Mouse (Mus musculus) MEL (cell line): Measurements from ENCODE around the gene Tc2n. TPM values are rescaled to one million over a fixed set of nuclear protein-coding genes. Genes with fewer than 3 reads are reported as not detected.

Source experiments
- DNase-seq: peaks from one replicate; pipeline ENCODE4 v3.0.0; 2011; ENCODE audit warnings: low read depth, low spot score
- H3K27ac ChIP-seq: 2 replicates; pipeline ENCODE4 v1.5.1; 2012; ENCODE audit warnings: low read depth, mild to moderate bottlenecking, control low read depth, low read length, moderate library complexity; ENCODE audit not compliant: control insufficient read depth
- H3K27me3 ChIP-seq, 2 experiments: fragments of 150-350 bp in 1 of 2; sonication (generic) in 1 of 2; 2 replicates each; pipeline ENCODE4 v1.6.1; 2012; ENCODE audit warnings: low read length in 2 of 2, mild to moderate bottlenecking in 2 of 2, improper control_type of control experiment in 1 of 2, moderate library complexity in 1 of 2; ENCODE audit not compliant: insufficient read depth in 2 of 2, control insufficient read depth in 1 of 2
- H3K36me3 ChIP-seq, 2 experiments: 2 replicates each; pipeline ENCODE4 v1.6.1; 2012 to 2014; ENCODE audit warnings: low read length in 2 of 2, improper control_type of control experiment in 1 of 2, inconsistent platforms in 1 of 2, mild to moderate bottlenecking in 1 of 2; ENCODE audit not compliant: insufficient read depth in 2 of 2, control insufficient read depth in 1 of 2
- H3K4me1 ChIP-seq, 2 experiments: fragments of 150-350 bp in 1 of 2; sonication (generic) in 1 of 2; 2 replicates each; pipeline ENCODE4 v1.6.1; 2012; ENCODE audit warnings: low read length in 2 of 2, improper control_type of control experiment in 1 of 2, mild to moderate bottlenecking in 1 of 2; ENCODE audit not compliant: insufficient read depth in 2 of 2, control insufficient read depth in 1 of 2
- H3K4me3 ChIP-seq, 2 experiments: fragments of 150-350 bp in 1 of 2; sonication (generic) in 1 of 2; 2 replicates each; pipeline ENCODE4 v1.5.1; 2012; ENCODE audit warnings: low read depth in 2 of 2, low read length in 2 of 2, mild to moderate bottlenecking in 2 of 2, moderate library complexity in 2 of 2, control low read depth in 1 of 2, improper control_type of control experiment in 1 of 2; ENCODE audit not compliant: control insufficient read depth in 1 of 2, insufficient read depth in 1 of 2
- H3K79me2 ChIP-seq: 2 replicates; pipeline ENCODE4 v1.6.1; 2012; ENCODE audit warnings: mild to moderate bottlenecking, low read length, moderate library complexity; ENCODE audit not compliant: control insufficient read depth, poor library complexity, insufficient read depth
- H3K9ac ChIP-seq: 2 replicates; pipeline ENCODE4 v1.6.1; 2012; ENCODE audit warnings: low read depth, mild to moderate bottlenecking, control low read depth, low read length, moderate library complexity; ENCODE audit not compliant: control insufficient read depth, poor library complexity, severe bottlenecking
- H3K9me3 ChIP-seq: fragments of 150-350 bp; sonication (generic); replicated peaks from 2 replicates; pipeline ENCODE4 v1.6.1; 2012; ENCODE audit warnings: mild to moderate bottlenecking, low read length, improper control_type of control experiment, moderate library complexity; ENCODE audit not compliant: insufficient read depth
- BHLHE40 ChIP-seq: IDR thresholded peaks from 2 replicates; pipeline ENCODE4 v1.6.1; 2012; ENCODE audit warnings: low read depth, mild to moderate bottlenecking, inconsistent platforms, low read length, improper control_type of control experiment, borderline replicate concordance
- CHD2 ChIP-seq: IDR thresholded peaks from 2 replicates; pipeline ENCODE4 v1.6.1; 2011; ENCODE audit warnings: low read length, improper control_type of control experiment
- CTCF ChIP-seq, 3 experiments: IDR thresholded peaks in 2 of 3; conservative IDR thresholded peaks in 1 of 3; 2 replicates each; pipeline ENCODE4 v1.5.1; 2011 to 2012; ENCODE audit warnings: low read length in 3 of 3, low read depth in 2 of 3, mild to moderate bottlenecking in 2 of 3, improper control_type of control experiment in 1 of 3, inconsistent platforms in 1 of 3, mixed read lengths in 1 of 3, moderate library complexity in 1 of 3; ENCODE audit not compliant: control insufficient read depth in 1 of 3, insufficient read depth in 1 of 3, poor library complexity in 1 of 3, severe bottlenecking in 1 of 3
- E2F4 ChIP-seq: IDR thresholded peaks from 2 replicates; pipeline ENCODE4 v1.6.1; 2011; ENCODE audit warnings: low read depth, low read length, improper control_type of control experiment, borderline replicate concordance
- GABPA ChIP-seq: IDR thresholded peaks from 2 replicates; pipeline ENCODE4 v1.6.1; 2012; ENCODE audit warnings: low read depth, mild to moderate bottlenecking, inconsistent platforms, low read length, improper control_type of control experiment, moderate library complexity
- HCFC1 ChIP-seq: IDR thresholded peaks from 2 replicates; pipeline ENCODE4 v1.6.1; 2012; ENCODE audit warnings: low read depth, mild to moderate bottlenecking, inconsistent platforms, low read length, improper control_type of control experiment, moderate library complexity
- JUND ChIP-seq: IDR thresholded peaks from 2 replicates; pipeline ENCODE4 v1.6.1; 2011; ENCODE audit warnings: low read depth, mild to moderate bottlenecking, improper control_type of control experiment, low read length
- KAT2A ChIP-seq: conservative IDR thresholded peaks from 2 replicates; pipeline ENCODE4 v1.6.1; 2012; ENCODE audit warnings: low read depth, low read length, improper control_type of control experiment, inconsistent platforms
- MAFK ChIP-seq: IDR thresholded peaks from 2 replicates; pipeline ENCODE4 v1.6.1; 2011; ENCODE audit warnings: low read depth, mild to moderate bottlenecking, low read length, improper control_type of control experiment, borderline replicate concordance
- MAX ChIP-seq: IDR thresholded peaks from 2 replicates; pipeline ENCODE4 v1.6.1; 2011; ENCODE audit warnings: low read length, improper control_type of control experiment
- MEF2A ChIP-seq: IDR thresholded peaks from 2 replicates; pipeline ENCODE4 v1.6.1; 2014; ENCODE audit warnings: low read depth, mild to moderate bottlenecking, inconsistent platforms, low read length, improper control_type of control experiment; ENCODE audit not compliant: poor library complexity, insufficient replicate concordance, severe bottlenecking; ENCODE audit errors: extremely low read depth
- MYB ChIP-seq: IDR thresholded peaks from 2 replicates; pipeline ENCODE4 v1.6.1; 2011; ENCODE audit warnings: mild to moderate bottlenecking, low read depth, low read length, improper control_type of control experiment
- NRF1 ChIP-seq: IDR thresholded peaks from 2 replicates; pipeline ENCODE4 v1.6.1; 2014; ENCODE audit warnings: low read depth, mild to moderate bottlenecking, inconsistent platforms, low read length, improper control_type of control experiment, moderate library complexity; ENCODE audit not compliant: poor library complexity, insufficient read depth, severe bottlenecking
- POLR2AphosphoS5 ChIP-seq: IDR thresholded peaks from 2 replicates; pipeline ENCODE4 v1.6.1; 2012; ENCODE audit warnings: low read depth, borderline replicate concordance, mild to moderate bottlenecking, inconsistent platforms, low read length, moderate library complexity, mixed read lengths
- RAD21 ChIP-seq: IDR thresholded peaks from 2 replicates; pipeline ENCODE4 v1.6.1; 2011; ENCODE audit warnings: mild to moderate bottlenecking, low read depth, low read length, improper control_type of control experiment
- SMC3 ChIP-seq: IDR thresholded peaks from 2 replicates; pipeline ENCODE4 v1.6.1; 2011; ENCODE audit warnings: low read depth, low read length, improper control_type of control experiment
- TAL1 ChIP-seq: IDR thresholded peaks from 2 replicates; pipeline ENCODE4 v1.6.1; 2012; ENCODE audit warnings: mild to moderate bottlenecking, inconsistent platforms, low read length, moderate library complexity, mixed read lengths
- USF1 ChIP-seq: IDR thresholded peaks from 2 replicates; pipeline ENCODE4 v1.6.1; 2014; ENCODE audit warnings: low read depth, mild to moderate bottlenecking, inconsistent platforms, low read length, improper control_type of control experiment, moderate library complexity
- ZKSCAN1 ChIP-seq: IDR thresholded peaks from 2 replicates; pipeline ENCODE4 v1.6.1; 2012; ENCODE audit warnings: low read depth, mild to moderate bottlenecking, inconsistent platforms, low read length, improper control_type of control experiment, moderate library complexity
- ZMIZ1 ChIP-seq: IDR thresholded peaks from 2 replicates; pipeline ENCODE4 v1.6.1; 2012; ENCODE audit warnings: low read depth, mild to moderate bottlenecking, inconsistent platforms, low read length, improper control_type of control experiment, moderate library complexity
- ZNF384 ChIP-seq: IDR thresholded peaks from 2 replicates; pipeline ENCODE4 v1.6.1; 2012; ENCODE audit warnings: low read depth, mild to moderate bottlenecking, inconsistent platforms, low read length, improper control_type of control experiment
- polyA plus RNA-seq, 2 experiments: library from polyadenylated mRNA; stranded (reverse) in 1 of 2; unstranded in 1 of 2; fragments of >175 nt in 1 of 2; fragments of >200 nt in 1 of 2; gene quantifications; 2 replicates each; pipeline versions ENCODE4 v1.2.1 to v1.2.4; 2012; ENCODE audit warnings: low replicate concordance in 2 of 2, low read depth in 1 of 2; ENCODE audit not compliant: insufficient read length in 2 of 2, insufficient read depth in 1 of 2, missing spikeins in 1 of 2
- total RNA-seq: library from RNA; depleted of rRNA; stranded (reverse); fragments of 300-350 nt; gene quantifications from 2 replicates; pipeline ENCODE4 v1.2.3, GENCODE M21; 2012

The Tc2n gene
- total and polyA plus RNA-seq, 3 experiments = 0.49 TPM; not detected in 2

DNA sequence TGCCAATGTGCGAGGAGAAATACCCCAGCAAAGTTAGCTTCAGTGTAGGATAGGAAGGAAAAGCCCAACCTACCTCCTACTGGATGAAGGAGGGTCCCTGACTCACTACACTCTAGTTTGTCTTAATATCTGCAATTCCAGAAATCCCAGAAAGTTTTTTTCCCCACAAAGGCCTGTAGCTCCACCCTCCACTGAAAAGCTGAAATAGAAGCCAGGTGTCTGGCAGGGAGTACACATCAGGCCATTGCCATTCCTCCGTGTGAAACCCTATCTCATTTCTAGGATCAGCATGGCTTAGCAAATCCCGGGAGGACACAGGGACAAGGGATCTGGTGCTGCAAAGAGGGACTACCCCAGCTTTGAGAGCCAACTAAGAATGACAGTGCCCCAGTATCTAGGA is 44.7 kb upstream of the Tc2n start:
- TF ChIP-seq KAT2A = no peak
- TF ChIP-seq ZMIZ1 = no peak
- TF ChIP-seq CTCF (IDR thresholded peaks at IDR 0.05 in 2 of 3, conservative IDR thresholded peaks at IDR 0.05 in 1 of 3; ENCODE audit: control insufficient read depth in 1 of 3, insufficient read depth in 1 of 3, low read depth in 2 of 3, low read length in 3 of 3, poor library complexity in 1 of 3, severe bottlenecking in 1 of 3) = no peak
- TF ChIP-seq HCFC1 = no peak
- TF ChIP-seq POLR2AphosphoS5 = no peak
- no peak for TF ChIP-seq ZNF384
- no peak for TF ChIP-seq TAL1
- TF ChIP-seq MAFK = no peak
- TF ChIP-seq E2F4 = no peak
- TF ChIP-seq ZKSCAN1 = no peak
- no peak for TF ChIP-seq SMC3
- TF ChIP-seq RAD21 = no peak
- no peak for TF ChIP-seq NRF1
- TF ChIP-seq GABPA = no peak
- no peak for TF ChIP-seq MEF2A
- TF ChIP-seq BHLHE40 = no peak
- no peak for TF ChIP-seq MYB
- no peak for TF ChIP-seq USF1
- Histone ChIP-seq H3K36me3 (no peaks in the 10 kb centered on the region), H3K9me3 (no peaks in the 10 kb centered on the region), H3K79me2 (no peaks in the 10 kb centered on the region), H3K27ac (no peak overlapping the region), H3K4me3 (no peak overlapping the region), H3K27me3 (no peaks in the 10 kb centered on the region; a peak in 1 of 4 replicates), H3K4me1 (no peaks in the 10 kb centered on the region), H3K9ac (no peak overlapping the region)
- DNase-seq = no peak

DNA sequence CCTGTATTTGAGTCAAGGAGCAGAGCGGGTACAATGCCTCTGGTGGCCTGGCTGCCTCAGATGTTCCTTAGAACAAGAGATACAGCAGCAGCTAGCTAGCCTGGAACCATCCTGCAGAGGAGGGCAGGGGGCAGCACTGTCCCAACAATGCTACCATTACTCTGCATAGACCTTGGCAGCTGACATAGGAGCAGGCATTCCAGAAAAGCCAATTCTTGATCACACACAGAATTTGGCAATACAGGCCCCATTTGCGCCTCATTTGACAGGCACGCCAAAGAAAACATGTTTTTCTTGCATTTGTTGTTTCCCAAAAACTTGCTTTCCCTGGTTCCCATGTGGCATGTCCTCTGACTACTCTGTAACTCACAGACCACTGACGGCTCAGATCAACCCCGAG is 43.7 kb upstream of the Tc2n start:
- Histone ChIP-seq H3K9me3 (no peaks in the 10 kb centered on the region), H3K79me2 (no peaks in the 10 kb centered on the region), H3K4me3 (no peak overlapping the region), H3K27me3 (no peaks in the 10 kb centered on the region; a peak in 1 of 4 replicates), H3K27ac (no peak overlapping the region), H3K4me1 (no peaks in the 10 kb centered on the region), H3K36me3 (no peaks in the 10 kb centered on the region), H3K9ac (no peak overlapping the region)
- no peak for DNase-seq
- TF ChIP-seq JUND = no peak
- no peak for TF ChIP-seq MAX
- TF ChIP-seq HCFC1 = no peak
- no peak for TF ChIP-seq POLR2AphosphoS5
- TF ChIP-seq CHD2 = no peak
- TF ChIP-seq MYB = no peak
